Mouse (Mus musculus): Measurements from ENCODE around the gene Gm10600. TPM values are rescaled to one million over a fixed set of nuclear protein-coding genes. Genes with fewer than 3 reads are reported as not detected.

Gene Gm10600
- not detected in 2 replicates for polyA plus RNA-seq (2012; rRNA removed)

DNA sequence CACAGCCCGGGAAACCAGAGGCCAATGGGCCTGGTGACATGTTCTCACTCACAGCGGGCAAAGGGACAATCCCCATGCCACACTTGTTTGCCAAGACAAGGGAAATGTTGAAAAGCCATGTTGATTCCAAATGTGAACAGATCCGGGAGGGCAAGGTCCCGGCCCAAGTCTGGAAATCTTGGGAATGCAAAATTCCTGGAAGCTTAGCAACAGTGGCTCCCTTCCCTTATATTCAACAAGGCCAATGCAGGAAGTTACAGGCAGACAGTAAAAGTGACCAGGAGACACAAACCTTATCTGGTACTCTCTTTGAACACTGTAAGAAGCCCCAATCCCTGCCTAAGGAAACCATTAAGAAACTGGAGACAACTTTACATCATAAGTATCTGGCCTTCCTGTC, at the start of gene Gm10600:
TSS of gene Gm10600 (plus strand) at position 301 of the 400 bp plus-strand sequence.

DNA sequence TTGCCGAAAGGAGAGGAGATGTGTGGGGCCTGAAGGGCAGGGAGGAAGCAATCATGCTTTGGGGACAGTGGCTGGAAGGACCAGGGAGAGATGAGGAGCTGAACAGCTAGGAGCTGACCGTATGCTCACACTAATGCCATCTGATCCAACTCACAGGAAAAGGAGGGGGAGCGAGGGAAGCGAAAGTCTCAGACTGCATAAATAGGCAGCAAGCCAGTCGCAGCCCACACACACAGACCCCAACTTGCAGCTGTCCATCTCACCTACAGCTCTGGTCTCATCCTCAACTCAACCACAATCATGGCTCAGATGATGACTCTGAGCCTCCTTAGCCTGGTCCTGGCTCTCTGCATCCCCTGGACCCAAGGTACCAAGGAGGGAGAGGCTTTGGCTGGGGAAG, 15.0 kb downstream of the Gm10600 start, which contains the start of gene Ccl21b:
TSS of gene Ccl21b (plus strand) at position 301 of the 400 bp plus-strand sequence.

Other genes with a start within 250 kb of the Gm10600 start
- 0.08 and 0.16 TPM in 2 replicates for gene Gm21093, start 205.9 kb upstream of the Gm10600 start, polyA plus RNA-seq (2012; rRNA removed)
- not detected in 2 replicates for gene Gm3893, start 149.4 kb upstream of the Gm10600 start, polyA plus RNA-seq (2012; rRNA removed)
- gene Gm13304, start 125.8 kb upstream of the Gm10600 start, polyA plus RNA-seq (2012; rRNA removed), result not detected in 2 replicates
- not detected in 2 replicates for gene Gm13306, start 87.2 kb upstream of the Gm10600 start, polyA plus RNA-seq (2012; rRNA removed)
- not detected in 2 replicates for gene Gm13305, start 72.0 kb upstream of the Gm10600 start, polyA plus RNA-seq (2012; rRNA removed)
- not detected in 2 replicates for gene Ccl21b, start 15.1 kb downstream of the Gm10600 start, polyA plus RNA-seq (2012; rRNA removed)
- not detected in 2 replicates for gene Gm21953, start 53.6 kb downstream of the Gm10600 start, polyA plus RNA-seq (2012; rRNA removed)
- gene Fam205a3, start 77.7 kb downstream of the Gm10600 start, polyA plus RNA-seq (2012; rRNA removed), result not detected in 2 replicates
- gene Gm21586, start 198.7 kb downstream of the Gm10600 start, polyA plus RNA-seq (2012; rRNA removed), result not detected in 2 replicates
- gene Gm2163, start 226.1 kb downstream of the Gm10600 start, polyA plus RNA-seq (2012; rRNA removed), result 0.12 and 0.13 TPM in 2 replicates

All from ovary, adult 2 months (tissue).